Mouse (Mus musculus) gastrocnemius, adult 2 months (tissue): ENCODE results near the gene Grin2c. TPM values are rescaled to one million over a fixed set of nuclear protein-coding genes. Genes with fewer than 3 reads are reported as not detected.

Experiments used
- DNase-seq: peaks from one replicate; pipeline ENCODE4 v3.0.0; 2022
- H3K27ac ChIP-seq: fragments of 200-600 bp; 2 replicates; pipeline ENCODE4 v1.8.1; 2022; ENCODE audit warnings: mild to moderate bottlenecking
- H3K4me3 ChIP-seq: fragments of 200-600 bp; 2 replicates; pipeline ENCODE4 v1.8.1; 2022; ENCODE audit warnings: mild to moderate bottlenecking, moderate library complexity
- CTCF ChIP-seq: fragments of 200-600 bp; IDR thresholded peaks from 2 replicates; pipeline ENCODE4 v1.8.1; 2022; ENCODE audit warnings: antibody characterized with exemption, mild to moderate bottlenecking, moderate library complexity
- intact Hi-C: fragments of 180-260 bp; cut with DNase I; formaldehyde crosslinking; loops from one replicate; pipeline ENCODE4 v1.15.1; 2025
- total RNA-seq, 2 experiments: library from RNA; stranded (reverse); gene quantifications; 2 replicates each; pipeline ENCODE4 v1.2.3; 2021

Gene Grin2c
- total RNA-seq, 2 experiments from 2014 or later: 0.06 TPM; not detected in 1

- peak overlapping the region; percentile 87; the same call in 1 of the 2 replicates for H3K4me3 ChIP-seq
- intact Hi-C loops: loop anchor here (10.0 kb wide), 1 partner anchor 193 kb away; no protein-coding TSS in a partner anchor
- DNase-seq: no peak
- TF ChIP-seq CTCF: no peak
- peak overlapping the region; percentile 95 for H3K27ac ChIP-seq
Measured at GRCm38 (mm10) chr11:115278176-115278575, 11.1 kb upstream of the Grin2c start.

GRCm38 (mm10) chr11:115277604-115277975 lies 10.5 kb upstream of the Grin2c start:
- intact Hi-C loops: loop anchor here (10.0 kb wide), 1 partner anchor 193 kb away; no protein-coding TSS in a partner anchor
- Histone ChIP-seq H3K4me3 (peak overlapping the region; percentile 87), H3K27ac (peak overlapping the region; percentile 95)
- DNase-seq: no peak
- TF ChIP-seq CTCF: no peak

- peak within 1 kb of the TSS; percentile 87 for H3K4me3 ChIP-seq
- TF ChIP-seq CTCF: no peak
- DNase-seq: peak; percentile 99
- intact Hi-C loops: loop anchor here (10.0 kb wide), 1 partner anchor 192 kb away; no protein-coding TSS in a partner anchor
- peak within 1 kb of the TSS; percentile 95 for H3K27ac ChIP-seq
Measured at GRCm38 (mm10) chr11:115276780-115277603, 9.9 kb upstream of the Grin2c start, which contains the start of gene Fdxr. Gene Fdxr (minus strand): TSS chr11:115277050.

GRCm38 (mm10) chr11:115275954-115276353 lies 8.9 kb upstream of the Grin2c start:
- TF ChIP-seq CTCF: no peak
- no peak for DNase-seq
- H3K4me3 ChIP-seq: peak overlapping the region; percentile 87
- intact Hi-C loops: loop anchor here (10.0 kb wide), 1 partner anchor 191 kb away; no protein-coding TSS in a partner anchor
- peak overlapping the region; percentile 95 for H3K27ac ChIP-seq

- Histone ChIP-seq H3K4me3 (no peak overlapping the region), H3K27ac (0 out of 2 replicates have a peak overlapping the region, but pooled peaks have one; percentile 95)
- no peak for DNase-seq
- intact Hi-C loops: loop anchor here (10.0 kb wide), 1 partner anchor 191 kb away; no protein-coding TSS in a partner anchor
- TF ChIP-seq CTCF: no peak
Measured at GRCm38 (mm10) chr11:115275509-115275908, 8.5 kb upstream of the Grin2c start.

- Histone ChIP-seq H3K4me3 (no peak overlapping the region), H3K27ac (no peak overlapping the region)
- intact Hi-C loops: loop anchor here (10.0 kb wide), 1 partner anchor 190 kb away; no protein-coding TSS in a partner anchor
- DNase-seq: no peak
- TF ChIP-seq CTCF: no peak
Measured at GRCm38 (mm10) chr11:115274771-115275170, 7.7 kb upstream of the Grin2c start.

- intact Hi-C loops: loop anchor here (10.0 kb wide), 1 partner anchor 189 kb away; no protein-coding TSS in a partner anchor
- DNase-seq: no peak
- Histone ChIP-seq H3K4me3 (no peak overlapping the region), H3K27ac (no peak overlapping the region)
- TF ChIP-seq CTCF: no peak
Measured at GRCm38 (mm10) chr11:115274178-115274577, 7.1 kb upstream of the Grin2c start.

- Histone ChIP-seq H3K4me3 (no peak overlapping the region), H3K27ac (no peak overlapping the region)
- DNase-seq: no peak
- no peak for TF ChIP-seq CTCF
- intact Hi-C loops: loop anchor here (10.0 kb wide), 1 partner anchor 189 kb away; no protein-coding TSS in a partner anchor
Measured at GRCm38 (mm10) chr11:115273735-115274134, 6.7 kb upstream of the Grin2c start.

GRCm38 (mm10) chr11:115272894-115273498 lies 6.0 kb upstream of the Grin2c start:
- TF ChIP-seq CTCF: no peak
- Histone ChIP-seq H3K27ac (no peak overlapping the region), H3K4me3 (no peak overlapping the region)
- DNase-seq: no peak
- intact Hi-C loops: loop anchor here (10.0 kb wide), 1 partner anchor 188 kb away; no protein-coding TSS in a partner anchor

GRCm38 (mm10) chr11:115271481-115271880 lies 4.4 kb upstream of the Grin2c start:
- intact Hi-C loops: loop anchor here (2.0 to 10.0 kb wide), 2 partner anchors 111 to 187 kb away; no protein-coding TSS in a partner anchor
- Histone ChIP-seq H3K27ac (no peak overlapping the region), H3K4me3 (no peak overlapping the region)
- no peak for TF ChIP-seq CTCF
- no peak for DNase-seq

- no peak for TF ChIP-seq CTCF
- intact Hi-C loops: loop anchor here (2.0 to 10.0 kb wide), 2 partner anchors 110 to 186 kb away; no protein-coding TSS in a partner anchor
- Histone ChIP-seq H3K27ac (no peak overlapping the region), H3K4me3 (no peak overlapping the region)
- no peak for DNase-seq
Measured at GRCm38 (mm10) chr11:115271052-115271451, 4.0 kb upstream of the Grin2c start.

- intact Hi-C loops: loop anchor here (1.0 to 10.0 kb wide), 3 partner anchors 68 to 186 kb away; no protein-coding TSS in a partner anchor
- H3K27ac ChIP-seq: no peak overlapping the region
- H3K4me3 ChIP-seq: no peak overlapping the region
- peak; percentile 98 for TF ChIP-seq CTCF
- peak; percentile 82 for DNase-seq
Measured at GRCm38 (mm10) chr11:115270148-115270861, 3.3 kb upstream of the Grin2c start.
